Mouse (Mus musculus): ENCODE results near the gene Olfr648. TPM values are rescaled to one million over a fixed set of nuclear protein-coding genes. Genes with fewer than 3 reads are reported as not detected.

Olfr648 gene
- not detected in 2 replicates for total RNA-seq (2021)
- long read RNA-seq, result 0 reads

DNA sequence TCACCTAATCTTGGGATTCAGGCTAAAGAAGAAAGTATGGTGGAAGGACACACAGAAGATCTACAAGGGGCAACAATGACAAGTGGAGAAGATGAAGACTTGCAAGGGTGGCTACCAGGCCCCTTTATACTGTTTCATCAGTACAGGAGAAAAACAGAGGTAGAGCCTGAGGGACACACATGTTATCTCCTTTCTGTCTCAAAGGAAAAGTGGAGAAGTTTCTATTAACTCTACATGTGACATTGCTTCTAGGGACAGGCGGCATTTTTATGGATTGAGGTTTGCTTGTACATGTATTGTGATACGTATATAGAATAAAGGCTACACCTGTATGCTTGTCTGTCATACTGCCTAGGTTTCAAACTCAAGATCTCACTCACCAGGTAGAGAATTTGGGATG is at the start of gene Olfr648:
Gene Olfr648, minus strand, starts transcription at position 101 of the 400 bp plus-strand sequence.
- no peak for DNase-seq

DNA sequence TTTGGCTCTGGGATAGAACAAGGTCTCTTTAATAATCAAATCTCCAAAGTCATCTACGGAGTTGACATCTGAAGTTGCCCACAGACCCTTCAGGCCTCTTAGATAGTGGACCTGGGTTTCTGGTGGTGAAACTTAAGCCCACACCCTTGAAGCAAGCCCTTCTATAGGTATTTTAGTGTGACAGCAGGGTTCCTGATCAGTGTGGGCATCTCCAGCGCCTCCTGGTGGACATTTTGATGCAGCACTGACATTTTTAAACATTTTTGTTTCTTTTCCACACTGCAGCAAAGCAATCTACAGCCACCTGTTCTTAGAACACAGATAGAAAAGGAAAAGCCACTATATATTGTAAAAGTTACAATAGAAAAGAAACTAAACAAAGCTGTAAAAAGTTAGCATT is 48.0 kb upstream of the Olfr648 start:
- peak; percentile 21 for DNase-seq

DNA sequence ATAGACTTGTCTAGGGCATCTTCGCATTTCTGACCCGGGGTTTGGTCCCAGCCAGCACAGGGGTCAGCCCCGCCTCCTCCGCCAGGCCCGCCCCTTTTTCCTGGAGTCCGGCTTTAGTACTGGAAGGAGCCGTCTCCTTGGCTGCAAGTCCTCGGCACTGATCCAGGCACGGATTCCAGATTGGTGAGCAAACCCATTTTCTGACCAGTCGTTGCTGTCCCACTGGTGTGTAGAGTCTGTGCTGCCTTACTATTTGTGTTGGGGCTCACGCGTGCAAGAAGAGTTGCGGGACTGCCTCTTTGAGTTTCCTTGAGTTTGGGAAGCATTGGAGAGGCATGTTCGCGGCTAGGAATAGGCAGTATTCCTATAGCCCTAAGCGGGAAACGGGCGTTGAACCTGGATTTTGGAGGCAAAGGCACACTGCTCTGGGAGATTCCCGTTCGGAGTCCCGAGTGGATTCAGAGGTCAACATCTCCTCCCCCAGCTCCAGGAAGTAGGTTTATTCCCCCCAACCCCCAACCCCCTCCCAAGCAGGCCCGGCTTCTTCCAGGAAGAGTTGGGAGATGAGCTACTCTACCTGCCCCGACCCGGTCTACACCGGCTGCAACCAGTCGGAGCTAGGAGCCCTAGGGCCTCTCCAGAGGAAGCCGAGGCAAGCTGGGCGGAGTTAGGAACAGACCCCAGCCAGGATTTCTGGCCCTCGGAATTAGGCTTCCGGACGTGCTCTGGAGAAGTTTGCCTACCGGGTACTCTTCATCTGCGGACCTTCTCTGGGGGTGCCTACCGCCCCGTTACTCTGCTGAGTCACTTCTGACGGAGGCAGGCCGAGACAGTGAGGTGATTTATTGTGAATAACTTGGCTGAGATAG is 35.7 kb upstream of the Olfr648 start, which contains the start of gene Trim6:
Gene Trim6, plus strand, starts transcription at position 93 of the 869 bp plus-strand sequence.
- peak; percentile 91 for DNase-seq

DNA sequence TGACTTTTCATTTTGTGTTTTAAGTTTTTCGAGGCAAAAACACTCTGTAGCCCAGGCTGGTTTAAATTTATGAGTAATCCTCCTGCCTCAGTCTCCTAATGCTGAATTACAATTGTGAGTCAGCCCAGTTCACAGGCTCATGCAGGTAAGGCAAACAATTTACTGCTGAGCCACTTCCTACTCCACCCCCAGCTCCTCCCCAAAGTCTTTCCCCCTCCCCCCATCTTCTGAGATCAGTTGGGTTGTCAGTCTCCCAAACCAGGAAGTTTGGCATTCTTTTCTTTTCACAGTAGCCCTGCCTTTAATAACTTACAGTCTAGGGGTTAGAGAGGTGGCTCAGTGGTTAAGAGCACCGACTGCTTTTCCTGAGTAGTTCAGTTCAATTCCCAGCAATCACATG is 34.7 kb upstream of the Olfr648 start:
- no peak for DNase-seq

DNA sequence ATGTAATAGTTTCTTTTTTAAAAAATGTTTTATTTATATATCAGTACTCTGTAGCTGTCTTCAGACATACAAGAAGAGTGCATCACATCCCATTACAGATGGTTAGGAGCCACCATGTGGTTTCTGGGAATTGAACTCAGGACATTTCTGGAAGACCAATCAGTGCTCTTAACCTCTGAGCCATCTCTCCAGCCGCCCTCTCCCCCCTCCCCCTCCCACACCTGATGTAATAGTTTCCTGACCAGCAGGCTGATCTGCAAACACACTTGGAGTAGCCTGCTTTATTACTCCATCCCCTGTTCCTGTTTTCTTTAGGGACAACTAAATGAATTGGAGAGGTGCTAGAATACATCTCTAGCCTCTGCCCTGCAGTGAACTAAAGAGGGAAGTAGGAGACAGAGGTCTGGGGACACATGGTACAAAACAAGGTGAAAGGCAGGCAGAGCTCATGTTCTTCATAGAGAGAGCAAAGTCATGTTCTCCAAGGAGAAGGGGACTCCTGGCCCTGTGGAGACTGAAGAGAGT is 32.9 kb upstream of the Olfr648 start:
- DNase-seq, result no peak

DNA sequence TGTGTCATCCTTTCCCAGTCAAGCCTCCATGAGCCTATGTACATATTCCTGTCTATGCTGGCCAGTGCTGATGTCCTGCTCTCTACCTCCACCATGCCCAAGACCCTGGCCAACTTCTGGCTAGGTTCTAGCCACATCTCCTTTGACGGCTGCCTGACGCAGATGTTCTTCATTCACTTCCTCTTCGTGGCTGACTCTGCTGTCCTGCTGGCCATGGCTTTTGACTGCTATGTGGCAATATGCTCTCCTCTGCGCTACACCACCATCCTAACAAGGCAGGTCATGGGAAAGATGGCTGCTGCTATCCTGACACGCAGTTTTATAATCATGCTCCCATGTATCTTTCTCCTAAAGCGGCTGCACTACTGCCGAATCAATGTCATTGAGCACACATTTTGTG is 23.0 kb upstream of the Olfr648 start:
- DNase-seq, result no peak

DNA sequence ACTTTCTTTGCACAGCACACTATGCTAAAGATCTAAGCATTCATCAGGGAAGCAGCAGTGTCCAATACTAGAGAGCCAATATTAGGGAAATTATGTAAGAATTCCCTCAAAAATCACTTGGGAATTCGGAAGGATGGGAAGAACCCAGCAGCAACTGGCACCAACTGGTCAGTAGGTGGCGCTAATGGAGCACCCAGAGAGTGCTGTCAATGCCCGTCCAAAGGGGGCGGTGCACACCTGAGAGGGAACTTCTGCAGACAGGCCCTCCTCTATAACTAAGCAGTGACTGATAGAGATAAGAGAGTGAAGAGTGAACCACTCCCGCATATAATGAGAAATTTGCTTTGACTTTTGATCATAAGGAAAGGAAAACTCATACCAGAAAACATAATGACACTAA is 16.6 kb upstream of the Olfr648 start:
- peak; percentile 74 for DNase-seq

DNA sequence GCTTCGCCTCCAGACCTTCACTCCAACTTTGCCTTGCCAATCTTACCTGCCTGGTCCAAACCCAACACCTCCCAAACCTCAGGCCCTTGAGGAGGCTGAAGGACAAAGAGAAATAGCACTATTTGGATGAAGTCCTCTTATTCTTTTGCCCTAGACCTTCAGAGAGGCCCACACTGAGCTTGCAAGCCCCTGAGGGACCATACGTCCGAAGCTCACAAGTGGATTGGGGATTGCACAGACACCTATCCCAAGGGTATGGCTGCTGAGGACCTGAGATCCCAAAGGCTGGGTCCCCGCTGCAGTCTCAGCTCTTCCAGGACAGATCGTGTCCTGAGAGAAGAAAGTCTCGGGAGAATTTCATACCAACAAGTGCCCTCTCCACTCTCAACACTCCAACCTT is 12.7 kb upstream of the Olfr648 start, which contains the start of gene Olfr649:
Gene Olfr649, minus strand, starts transcription at position 101 of the 400 bp plus-strand sequence.
- DNase-seq, result no peak

DNA sequence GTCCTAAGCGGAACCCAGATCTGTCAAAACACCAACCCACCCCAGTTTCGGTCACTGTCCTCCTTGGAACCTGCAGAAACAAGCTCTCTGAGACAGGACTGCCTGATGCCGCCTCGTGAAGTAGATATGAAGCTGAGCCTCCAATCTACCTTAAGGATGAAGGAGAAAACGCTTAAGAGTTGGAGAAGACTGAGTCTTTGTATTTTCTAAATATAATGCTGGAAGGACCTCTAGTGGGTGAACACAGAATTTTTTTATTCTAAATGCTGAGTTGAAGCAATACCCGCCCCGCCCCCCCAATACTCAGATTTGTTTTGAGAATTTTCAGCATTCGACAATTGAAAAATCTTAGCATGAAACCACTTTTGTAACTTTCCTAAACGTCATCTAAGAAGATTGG is 8.1 kb upstream of the Olfr648 start:
- no peak for DNase-seq

DNA sequence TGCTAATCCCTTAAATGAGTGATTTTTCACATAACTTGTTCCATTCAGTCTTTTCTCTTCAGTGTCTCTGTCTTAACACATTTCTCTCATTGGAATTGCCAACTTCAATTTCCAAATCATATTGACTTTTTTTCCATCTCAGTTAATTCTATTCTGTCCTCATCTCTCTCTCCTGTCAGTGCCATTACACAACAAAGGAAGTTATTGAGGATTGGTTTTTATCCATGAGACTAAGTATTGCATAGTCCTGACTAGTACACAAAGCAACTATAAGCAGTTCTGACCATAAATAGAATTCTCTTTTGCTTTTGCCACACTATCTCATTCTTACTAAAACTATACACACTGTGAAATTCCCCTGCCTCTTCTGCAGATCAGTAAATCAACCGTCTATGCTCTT is 4.1 kb downstream of the Olfr648 start:
- no peak for DNase-seq

DNA sequence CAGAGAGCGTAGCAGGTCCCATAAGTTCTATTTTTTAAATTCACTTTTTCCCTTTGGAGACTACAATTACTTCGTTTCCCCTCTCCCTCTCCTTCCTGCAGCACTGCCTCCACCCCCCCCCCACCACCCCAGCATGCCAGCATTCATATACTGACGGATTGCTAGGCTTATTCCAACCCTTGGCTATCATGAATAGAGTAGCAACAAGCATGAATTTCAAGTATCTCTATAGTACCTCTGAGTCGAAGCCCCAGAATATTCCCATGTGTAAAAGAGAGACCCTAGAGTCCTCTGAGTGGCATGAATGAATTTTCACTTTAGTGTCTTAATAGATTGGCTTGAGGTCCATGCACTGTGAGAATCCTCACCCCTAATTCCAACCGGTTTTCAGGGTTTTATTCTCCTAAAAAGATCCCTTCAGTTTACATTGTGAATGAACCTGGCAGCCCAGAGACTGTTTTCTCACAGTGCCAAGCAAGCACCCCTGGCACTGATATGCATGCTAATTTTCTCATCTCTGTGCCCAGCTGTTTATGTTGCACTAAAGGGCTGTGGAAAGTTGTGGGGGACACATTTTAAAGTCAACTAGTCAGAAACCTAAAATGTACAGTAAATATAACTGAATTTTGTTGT is 4.7 kb downstream of the Olfr648 start:
- no peak for DNase-seq

DNA sequence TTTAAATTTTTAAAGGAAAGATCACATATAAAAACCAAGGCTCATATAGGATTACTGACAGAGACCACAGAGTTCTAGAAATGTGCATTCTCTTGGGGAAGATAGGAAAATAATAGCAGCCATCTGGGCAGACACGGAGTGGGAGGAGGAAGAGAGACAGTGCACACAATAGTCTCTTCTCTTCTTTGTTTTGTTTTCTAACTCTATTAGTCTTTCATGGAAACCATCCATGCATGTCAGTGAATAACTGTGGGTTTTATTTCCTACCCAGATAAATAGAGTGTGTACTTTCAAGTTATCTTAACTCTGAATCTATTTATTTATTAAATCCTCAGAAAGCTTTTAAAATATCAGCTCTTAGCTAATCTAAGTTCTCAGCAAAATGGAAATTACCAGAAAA is 8.1 kb downstream of the Olfr648 start:
- DNase-seq, result no peak

DNA sequence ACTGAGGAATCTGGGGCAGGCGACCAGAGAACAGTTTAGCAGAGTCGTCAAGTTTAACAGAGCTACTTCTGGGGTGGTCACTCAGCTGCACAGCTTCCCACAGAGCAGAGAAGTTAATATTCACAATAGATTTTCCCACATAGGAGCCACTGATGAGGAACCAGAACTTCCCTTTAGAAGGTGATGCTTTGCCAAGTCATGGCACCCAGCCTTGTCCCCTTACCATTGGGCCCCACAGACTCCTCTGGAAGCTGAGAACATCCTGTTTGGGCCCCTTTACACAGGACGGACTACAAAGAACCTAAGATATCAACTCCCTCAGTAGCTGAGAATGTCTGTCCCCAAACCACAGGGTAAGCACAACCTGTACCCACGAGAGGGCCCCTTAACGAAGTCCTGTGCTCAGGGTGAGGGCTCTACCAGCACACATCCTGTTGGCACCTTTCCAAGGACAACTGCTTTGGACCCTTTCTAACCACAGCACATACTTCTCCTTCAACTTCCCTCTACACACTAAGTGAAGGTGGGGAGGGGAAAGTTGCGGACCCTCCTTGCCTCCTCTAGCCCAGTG is 13.5 kb downstream of the Olfr648 start:
- DNase-seq, result no peak

DNA sequence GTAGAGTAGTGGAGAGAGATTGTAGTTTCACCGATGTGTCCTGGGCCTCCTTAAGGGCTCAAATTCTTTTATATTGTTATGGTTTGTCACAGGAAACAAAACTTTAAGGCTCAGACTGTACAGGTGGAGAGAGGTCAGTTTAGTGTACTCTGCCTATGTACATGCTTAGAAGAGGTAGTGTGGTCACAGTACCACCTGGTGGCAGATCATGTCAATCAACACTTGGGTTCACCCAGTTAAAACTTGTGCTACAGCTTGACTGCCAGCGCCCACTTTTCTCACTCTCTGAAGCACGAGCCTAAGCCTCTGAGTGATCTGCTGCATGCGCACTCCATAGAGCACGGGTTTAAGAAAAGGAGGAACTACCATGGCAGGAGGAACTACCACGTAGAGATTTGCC is 16.1 kb downstream of the Olfr648 start:
- DNase-seq, result no peak

DNA sequence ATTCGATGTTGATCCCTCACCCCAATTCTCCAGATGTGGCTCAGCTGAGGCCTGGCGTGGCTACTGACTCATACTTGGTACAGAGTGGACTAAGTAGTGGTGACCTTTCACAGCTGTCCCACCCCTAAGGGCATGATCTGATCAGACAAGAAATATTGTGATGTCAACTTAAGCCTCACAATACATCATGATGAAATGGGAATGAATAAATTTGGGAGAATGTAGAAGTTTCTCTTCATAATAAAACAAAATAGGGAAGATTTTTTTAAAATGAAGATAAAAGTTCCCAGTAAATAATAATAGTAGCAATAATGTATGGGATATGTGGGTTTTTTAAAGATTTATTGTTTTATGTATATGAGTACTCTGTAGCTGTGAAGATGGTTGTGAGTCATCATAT is 32.7 kb downstream of the Olfr648 start, which contains the start of gene Ubqlnl:
Gene Ubqlnl, minus strand, starts transcription at position 101 of the 400 bp plus-strand sequence.
- DNase-seq, result no peak

DNA sequence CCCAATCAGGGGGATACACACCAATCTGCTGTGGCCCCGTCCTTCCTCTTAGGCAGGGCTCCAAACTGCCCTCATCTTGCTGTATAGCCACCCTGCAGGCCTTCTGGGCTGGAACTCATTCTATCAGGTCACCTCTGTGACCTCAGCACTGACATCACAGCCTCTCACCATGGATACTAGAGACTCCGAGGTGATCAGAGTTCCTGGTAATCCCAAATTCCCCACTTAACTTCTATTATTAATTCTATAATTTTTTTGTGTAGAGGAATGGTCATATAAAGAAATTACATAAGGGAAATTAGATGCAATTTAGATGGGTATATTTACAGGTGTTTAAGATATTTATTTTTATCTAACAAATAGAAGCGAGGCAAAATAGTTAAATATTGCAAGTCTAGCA is 40.0 kb downstream of the Olfr648 start, which contains the start of gene Ubqln3:
Gene Ubqln3, minus strand, starts transcription at position 101 of the 400 bp plus-strand sequence.
- DNase-seq, result no peak

DNA sequence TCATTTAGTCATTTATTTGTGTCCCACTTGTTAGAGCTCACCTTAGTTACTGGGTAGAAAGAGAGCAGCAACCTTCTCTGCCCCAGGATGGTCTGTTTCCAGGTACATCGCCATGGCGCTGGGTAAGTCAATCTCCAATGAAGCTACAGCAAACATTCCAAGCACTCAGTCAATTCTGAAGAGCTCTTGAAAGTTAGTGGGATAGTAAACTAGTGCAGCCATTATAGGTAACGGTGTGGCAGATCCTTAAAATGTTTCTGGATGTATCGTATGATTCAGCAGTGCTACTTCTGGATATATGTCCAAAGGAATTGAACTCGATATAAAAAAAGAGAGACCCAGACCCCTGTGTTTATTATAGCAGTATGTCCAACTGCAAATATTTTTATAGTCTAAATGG is 45.9 kb downstream of the Olfr648 start, which contains the start of gene Olfr643:
Gene Olfr643, minus strand, starts transcription at position 101 of the 400 bp plus-strand sequence.
- DNase-seq, result no peak

DNA sequence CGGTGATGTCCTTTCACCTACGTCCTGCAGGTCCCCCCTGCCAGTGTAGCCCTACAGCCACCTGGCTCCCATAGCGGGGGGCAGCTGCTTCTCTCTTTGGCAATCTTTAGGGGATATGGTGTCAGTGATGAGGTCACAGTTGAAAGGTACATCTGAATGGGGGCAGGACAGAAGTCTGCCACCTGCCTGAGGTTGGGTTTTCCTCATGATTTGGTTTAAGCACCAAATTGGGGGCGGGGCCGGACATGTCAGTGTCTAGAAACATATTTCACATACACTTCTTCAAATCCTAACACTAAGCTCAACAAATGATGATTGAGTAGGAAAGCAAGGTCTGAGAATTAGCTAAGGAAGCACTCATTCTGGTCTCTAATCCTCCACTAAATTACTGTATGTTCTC is 53.5 kb downstream of the Olfr648 start, which contains the start of gene Ubqln5:
Gene Ubqln5, minus strand, starts transcription at position 101 of the 400 bp plus-strand sequence.
- no peak for DNase-seq

All from adrenal gland, postnatal 25 days (tissue).